Mouse (Mus musculus) adipocyte (in vitro differentiated cells): ENCODE measurements around the gene Ern1.
A peak's percentile ranks its signal among the peaks of the same experiment; 100 is the strongest.
"Not testable (repeated sequence)": the region's sequence is repeated elsewhere in the genome, so short reads cannot be mapped to it uniquely, and the experiment has no call there.

Experiments used
- DNase-seq: peaks from one replicate; pipeline ENCODE4 v3.0.0-alpha.2; 2016; ENCODE audit warnings: low spot score

The Ern1 gene

DNA sequence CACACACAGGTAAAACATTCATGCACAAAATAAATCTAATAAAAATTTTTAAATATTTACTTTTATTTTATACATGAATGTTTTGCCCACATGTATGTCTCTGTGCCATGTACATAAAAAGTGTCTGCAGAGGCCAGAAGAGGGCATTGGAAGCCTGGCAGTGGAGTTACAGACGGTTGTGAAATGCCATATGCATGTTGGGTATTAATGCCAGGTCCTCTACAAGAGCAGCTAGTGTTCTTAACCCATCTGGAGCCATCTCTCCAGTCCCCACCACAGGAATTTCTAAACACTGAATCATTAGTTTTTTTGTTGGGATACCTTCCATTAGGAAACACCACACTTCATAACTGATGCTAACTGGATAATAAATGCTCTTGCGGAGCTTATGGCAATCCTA lies 50.1 kb downstream of the Ern1 start:
- peak; percentile 61 for DNase-seq

DNA sequence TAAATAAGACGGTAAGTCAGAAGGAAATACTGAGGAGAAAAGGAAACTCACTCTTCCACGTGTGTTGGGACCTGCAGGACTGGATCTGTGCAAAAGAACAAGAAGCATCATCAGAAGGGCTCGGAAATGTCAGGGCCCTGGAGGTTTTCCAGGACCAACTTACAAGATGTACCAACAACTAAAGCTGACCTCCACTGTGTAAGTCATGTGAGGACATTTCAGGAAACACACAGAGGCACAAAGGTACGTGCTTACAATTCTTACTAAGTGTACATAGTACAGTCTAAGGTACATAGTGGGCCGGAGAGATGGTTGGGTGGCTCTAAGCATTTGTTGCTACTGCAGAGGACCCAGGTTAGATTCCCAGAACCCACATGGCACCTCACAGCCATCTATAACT lies 50.6 kb downstream of the Ern1 start:
- no peak for DNase-seq

DNA sequence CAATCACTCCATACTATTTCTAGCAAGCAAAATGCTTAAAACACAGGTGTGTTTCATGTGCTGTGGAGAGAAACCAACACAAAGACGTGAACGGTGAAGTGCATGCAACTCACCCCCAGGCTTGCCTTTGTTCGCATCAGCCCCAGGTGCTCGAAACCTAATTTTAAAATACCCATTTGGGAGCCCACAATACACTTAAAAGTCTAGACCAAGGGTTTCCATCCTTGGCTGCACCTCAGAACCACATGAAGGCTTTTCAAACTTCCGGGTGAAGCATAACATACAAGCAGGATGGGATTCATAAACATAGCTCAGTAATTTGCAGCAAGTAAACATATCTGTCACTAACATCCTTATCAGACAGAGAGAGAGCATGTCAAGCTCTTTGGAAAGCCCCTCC lies 57.3 kb downstream of the Ern1 start:
- DNase-seq: no peak

DNA sequence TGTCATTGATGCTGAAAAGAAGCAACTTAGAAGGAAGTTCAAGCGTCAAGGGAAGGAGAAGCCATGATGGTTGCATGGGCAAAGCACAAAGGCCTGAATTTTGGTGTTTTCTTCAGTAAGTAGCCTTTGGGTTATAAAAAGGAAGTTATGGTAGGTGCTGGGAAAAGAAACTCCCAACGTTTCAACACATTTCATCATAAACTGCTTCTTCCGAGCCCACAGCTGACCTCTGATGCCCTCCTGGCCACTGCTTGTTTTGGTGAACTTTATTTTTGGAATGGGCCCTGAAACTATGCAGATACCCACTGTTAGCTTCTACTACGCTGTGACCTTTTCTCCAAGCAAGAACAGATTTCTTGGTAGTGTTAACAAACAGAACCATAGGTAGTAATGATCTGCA lies 58.0 kb downstream of the Ern1 start:
- DNase-seq: peak; percentile 62

DNA sequence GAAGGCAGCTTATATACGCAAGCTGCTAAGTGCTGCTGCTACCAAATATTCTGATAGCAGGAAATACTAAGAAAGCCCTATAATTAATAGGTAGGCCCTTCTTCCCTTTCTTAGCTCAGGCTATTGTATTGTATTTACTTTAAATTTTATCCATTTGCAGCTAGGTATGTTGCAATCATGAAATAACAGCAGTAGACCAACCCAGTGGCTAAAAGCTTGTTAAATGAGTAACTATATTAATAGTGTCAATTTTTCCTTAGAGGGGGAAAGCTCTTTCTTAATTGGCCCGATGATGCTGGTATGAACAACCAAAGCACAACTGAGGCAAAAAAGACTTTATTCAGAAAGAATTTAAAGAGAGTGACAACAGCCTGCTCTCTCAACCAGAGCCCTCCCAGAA lies 59.1 kb downstream of the Ern1 start:
- DNase-seq: no peak

DNA sequence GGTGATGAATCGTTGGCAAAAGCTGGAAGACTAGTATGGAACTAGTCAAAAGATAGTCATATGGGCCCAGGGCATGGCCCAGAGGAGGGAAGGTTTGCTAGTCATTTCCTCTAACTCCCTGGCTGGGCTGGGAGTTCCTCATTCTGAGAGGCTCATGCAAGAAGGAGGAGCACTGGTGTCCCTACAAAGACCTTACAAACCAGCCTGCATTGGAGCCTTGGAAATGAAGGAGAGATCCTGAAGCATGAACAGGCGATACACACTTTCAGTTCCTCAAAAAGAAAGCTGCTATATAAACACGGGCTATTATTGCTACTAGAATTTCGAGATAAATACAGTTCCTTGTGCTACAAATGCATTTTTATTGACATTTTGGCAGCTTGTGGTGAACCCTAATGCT lies 59.5 kb downstream of the Ern1 start:
- DNase-seq: no peak

DNA sequence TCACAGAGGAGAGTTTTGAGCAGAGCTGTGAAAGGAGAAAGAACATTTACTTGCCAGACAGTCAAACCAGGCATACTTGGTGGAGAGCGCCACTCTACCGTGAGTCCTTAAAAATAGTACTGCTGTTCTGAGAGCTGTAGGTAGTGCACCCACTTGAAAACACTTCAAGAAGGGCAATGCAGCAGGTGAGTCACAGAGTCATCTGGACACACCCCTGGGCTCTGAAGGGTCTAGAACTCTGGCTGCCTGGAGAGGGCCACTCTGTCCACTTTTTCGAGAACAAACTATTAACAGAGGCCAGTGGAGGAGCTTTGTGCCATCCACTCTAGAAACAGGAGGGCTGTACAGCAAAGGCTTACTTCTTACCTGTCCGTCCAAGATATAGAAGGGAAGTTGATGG lies 61.2 kb downstream of the Ern1 start:
- DNase-seq: no peak

DNA sequence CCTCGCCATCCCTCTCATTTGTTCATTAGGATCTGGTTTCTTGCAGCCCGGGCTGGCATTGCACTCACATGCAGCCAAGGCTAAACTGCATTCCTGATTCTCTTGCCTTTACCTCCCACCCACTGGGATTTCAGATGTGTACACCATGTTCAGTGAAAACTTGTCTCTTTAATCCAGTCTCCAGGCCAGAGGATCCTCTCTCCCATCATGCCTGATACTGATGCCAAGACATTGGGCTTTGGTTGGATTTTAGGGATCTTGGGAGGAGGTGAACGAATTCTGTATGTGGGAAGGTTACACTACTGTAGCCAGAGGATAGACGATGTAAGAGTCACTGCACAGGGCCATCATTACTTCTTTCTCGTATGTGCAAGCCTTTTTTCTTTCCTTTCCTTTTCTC lies 62.5 kb downstream of the Ern1 start:
- no peak for DNase-seq

DNA sequence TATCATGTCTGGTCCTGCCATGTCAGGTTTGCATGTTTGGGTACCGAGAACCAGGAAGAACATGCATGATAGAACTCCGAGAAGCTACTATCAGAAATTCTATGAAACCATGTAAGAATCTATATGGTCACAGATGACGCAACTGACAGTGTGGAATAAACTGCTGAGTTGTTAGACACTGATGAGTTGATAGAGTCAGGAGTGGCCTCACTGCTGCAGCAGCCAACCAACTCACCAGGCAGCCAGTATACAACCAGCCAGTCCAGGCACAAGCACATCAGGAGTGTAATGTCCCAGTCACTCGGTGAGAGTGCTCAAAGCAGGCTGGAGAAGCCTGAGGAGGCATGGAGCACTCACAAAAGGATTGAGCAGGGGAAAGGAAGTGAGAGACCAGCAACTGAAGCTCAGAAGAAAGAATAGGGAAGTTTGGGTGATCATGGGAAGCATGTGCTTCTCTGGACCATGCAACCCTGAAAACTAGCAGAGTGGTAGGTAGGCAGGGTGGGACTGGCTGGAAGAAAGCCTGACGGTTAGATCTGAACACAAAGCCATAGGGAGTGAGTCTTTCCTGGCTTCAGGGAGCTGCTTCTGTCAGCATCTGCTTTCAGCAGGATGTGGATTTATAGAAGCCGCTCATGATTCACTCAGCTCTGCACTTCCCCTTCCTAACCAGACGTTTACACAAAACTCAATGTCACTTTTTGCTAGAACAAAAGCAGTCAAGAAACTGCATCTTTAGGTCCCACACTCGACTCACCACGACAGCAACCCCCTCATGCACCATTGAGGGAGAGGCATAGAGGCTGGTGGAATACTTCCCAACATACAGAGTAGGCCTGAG lies 68.2 kb downstream of the Ern1 start:
- DNase-seq: no peak

DNA sequence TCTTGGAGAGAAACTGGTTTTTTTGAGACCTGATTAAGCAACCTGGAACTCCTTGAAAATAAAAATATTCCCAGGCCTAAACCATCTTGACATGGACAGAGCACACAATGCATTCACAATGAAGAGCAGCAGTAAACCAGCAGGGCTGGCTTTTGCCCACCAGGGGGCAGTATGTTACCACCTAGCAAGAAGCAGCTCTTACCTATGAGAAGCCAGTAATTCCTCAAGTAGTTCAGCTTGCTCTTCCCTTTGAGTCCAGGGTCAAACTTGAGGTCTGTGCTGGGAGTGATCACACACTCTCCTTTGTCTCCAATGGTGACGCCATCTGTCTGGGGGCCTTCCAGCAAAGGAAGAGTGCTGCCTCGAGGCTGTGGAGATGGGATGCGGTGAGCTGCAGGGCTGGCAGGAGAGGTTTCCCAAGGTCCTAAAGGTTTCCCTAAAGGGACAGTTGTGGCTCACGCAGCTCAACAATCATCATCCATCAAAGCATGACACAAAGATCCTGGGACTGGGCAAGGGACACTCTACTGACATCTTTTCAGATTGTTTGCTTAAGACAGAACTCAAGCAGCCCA lies 68.9 kb downstream of the Ern1 start:
- DNase-seq: peak; percentile 91

DNA sequence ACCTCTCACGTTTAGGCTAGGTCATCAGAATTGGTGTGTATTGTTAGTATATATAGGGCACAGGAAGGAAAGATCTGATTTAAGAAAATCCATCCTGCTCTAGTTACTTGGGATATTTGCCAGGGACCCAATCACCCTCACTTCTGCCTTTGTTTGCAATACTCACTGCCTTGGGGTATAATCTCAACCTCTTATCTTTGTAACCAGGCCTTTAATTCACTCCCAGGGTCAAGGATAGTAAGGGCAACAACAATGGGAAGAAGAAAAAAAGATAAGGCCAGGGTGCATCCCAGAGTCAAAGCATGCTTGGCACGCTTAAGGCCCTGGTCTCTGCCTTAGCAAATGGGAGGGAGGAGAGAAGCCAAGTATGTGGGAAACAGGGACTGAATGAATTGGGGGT lies 69.8 kb downstream of the Ern1 start:
- no peak for DNase-seq

DNA sequence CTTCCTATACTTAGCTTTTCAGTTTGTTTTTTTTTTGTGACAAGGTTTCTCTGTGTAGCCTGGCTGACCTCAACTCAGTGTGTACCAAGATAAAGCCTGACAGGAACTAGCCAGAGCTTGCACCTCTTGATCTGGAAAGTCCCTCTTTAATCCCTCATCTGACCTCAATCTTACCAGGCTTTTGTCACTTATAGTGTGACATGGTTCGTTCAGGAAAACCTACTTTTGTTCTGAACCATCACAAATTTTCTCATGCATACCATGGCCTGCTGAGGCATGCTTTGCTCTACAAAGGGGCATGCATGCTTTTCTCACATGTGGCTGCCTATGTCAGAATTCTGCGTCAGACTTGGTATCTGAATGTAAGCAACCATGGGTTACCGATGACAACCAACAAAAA lies 71.3 kb downstream of the Ern1 start:
- no peak for DNase-seq

DNA sequence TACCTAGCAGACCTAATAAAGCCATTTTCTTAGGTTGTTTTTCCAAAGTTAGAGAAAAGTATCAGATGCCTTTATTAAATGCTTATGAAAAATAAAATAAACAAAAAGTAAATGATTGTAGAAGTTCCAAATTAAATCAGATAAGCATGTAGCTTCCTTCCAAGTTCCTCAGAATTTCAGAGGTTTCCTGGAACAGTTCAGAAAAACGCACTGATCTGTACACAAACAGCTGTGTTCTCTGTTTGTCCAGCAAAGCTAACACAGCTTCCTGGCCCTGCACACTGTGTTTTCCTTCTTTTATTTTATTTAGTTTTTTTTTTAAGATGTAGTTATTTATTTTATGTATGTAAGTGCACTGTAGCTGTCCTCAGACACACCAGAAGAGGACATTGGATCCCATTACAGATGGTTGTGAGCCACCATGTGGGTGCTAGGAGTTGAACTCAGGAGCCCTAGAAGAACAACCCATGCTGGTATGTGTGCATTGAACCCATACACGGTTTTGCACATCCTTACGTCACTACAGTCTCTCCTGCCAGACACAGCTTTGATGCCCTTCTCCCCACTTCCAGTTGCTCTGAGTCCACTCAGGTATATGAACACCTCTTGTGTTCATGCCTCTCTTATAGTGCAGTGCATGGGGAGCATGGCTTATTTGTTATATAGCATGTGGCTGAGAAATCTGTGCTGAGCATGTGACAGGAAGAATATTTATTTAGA lies 74.9 kb downstream of the Ern1 start:
- DNase-seq: no peak

DNA sequence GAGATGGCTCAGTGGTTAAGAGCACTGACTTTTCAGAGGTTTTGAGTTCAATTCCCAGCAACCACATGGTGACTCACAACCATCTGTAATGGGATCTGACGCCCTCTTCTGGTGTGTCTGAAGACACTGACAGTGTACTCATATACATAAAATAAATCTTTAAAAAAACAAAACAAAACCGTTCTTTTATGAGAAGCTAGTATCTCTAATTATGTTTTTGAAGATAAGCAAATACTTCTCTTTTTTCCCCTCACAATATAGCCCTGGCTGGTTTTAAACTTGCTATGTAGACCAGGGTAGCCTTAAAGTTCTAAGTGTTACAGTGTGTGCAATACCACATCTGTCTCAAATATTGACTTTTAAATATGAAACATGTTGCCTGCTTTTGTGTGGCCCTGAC lies 76.5 kb downstream of the Ern1 start:
- no peak for DNase-seq

DNA sequence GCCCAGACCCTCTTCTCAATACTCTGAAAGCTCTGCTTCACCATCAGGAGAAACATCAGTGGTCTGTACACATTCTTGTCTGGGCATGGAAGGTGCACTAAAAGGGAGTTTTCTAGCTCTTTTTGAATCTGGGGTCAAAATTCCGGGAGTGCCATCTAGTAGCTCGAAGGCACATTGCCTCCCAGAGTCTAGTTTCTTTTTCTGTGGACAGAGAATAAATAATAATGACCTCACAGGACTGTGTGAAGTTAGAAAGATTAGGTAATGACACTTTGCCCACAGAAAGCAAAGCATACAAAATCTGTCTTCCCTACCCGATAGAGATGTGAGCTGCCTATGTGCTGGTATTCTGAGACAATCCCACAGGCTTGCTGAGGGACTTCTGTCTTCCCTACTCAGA lies 77.1 kb downstream of the Ern1 start:
- peak; percentile 10 for DNase-seq

DNA sequence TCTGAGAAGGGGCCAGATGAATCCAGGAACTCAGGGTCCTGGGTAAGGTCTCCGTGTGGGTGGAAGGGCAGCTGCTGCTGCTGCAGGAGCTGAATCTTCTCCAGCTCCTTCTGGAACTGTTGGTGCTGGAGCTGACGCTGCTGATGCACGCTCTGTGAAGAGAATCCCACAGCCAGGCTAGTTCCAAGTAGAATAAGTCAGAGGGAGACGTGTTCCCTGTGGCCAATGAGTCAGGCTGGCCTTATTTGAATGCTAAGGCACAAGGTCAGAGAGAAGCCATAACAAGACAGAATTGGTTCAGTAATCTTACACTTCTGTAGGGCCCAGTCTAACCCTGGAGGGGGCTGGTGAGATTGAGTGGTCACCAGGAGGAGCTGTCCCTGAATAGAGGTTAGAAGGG lies 77.6 kb downstream of the Ern1 start:
- DNase-seq: no peak

DNA sequence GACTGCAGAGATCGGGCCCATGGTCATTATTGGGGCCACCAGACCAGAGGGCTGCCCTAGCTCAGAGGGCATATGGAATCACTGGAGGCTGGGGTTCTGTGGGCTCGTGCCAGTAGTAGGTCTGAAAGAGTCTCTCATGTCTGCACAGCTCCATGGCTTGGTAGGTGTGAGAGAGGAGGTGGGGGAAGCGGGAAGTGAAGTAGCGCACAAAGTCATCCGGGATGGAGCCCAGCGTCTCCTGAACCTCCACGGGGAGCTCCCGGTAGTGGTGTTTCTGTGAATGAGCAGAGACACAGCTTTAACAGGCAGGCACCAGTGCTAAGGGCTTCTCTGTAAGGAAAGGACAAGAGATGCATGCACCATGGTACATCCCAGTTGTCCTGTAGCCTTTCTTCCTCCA lies 89.2 kb downstream of the Ern1 start:
- DNase-seq: no peak

DNA sequence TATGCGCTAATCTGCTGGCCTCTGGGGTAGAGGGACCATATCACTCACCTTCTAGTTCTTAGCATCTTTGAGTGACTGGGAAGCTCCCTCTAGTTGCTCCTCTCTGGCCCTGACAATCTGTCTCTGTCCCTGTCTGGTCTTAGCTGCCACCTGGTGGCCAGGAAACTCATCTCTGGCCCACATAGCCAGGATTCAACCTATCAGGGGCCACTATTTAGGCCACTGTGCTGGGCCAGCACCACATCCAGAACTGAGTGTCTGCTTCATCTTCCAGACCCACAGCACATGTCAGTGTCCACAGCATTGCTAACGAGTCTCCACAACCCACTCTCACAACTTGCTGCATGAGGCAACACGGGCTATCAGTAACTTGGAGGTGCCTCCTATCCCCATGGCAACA lies 90.0 kb downstream of the Ern1 start:
- DNase-seq: peak; percentile 7

DNA sequence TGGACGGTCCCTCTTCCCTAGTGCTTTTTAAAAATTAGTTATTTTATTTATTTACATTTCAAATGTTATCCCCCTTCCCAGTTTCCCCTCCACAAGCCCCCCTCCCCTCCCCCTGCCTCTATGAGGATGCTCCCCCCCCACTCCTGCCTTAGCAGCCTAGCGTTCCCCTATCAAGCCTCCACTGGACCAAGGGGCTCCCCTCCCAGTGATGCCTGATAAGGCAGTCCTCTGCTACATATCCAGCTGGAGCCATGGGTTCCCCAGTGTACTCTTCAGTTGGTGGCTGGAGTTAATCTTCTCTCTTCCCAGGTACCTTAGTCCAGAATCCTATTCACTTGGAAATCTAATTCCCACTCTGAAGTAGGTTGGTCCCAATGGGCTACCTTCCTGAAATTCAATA lies 93.6 kb downstream of the Ern1 start:
- not testable (repeated sequence) for DNase-seq

DNA sequence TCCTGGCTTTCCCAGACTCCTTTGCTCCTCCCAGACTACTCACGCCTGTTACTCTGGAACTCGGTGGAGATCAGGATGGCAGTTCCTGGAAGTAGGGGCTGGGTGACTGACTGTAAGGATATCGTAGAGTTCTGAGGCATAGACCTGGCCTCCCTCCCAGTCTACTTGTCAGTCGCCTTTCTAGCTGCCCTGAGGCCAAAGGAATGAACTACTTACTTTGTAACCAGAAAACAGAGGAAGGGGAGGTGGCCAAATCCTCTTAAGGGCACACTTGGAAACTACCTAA lies 94.4 kb downstream of the Ern1 start:
- no peak for DNase-seq

DNA sequence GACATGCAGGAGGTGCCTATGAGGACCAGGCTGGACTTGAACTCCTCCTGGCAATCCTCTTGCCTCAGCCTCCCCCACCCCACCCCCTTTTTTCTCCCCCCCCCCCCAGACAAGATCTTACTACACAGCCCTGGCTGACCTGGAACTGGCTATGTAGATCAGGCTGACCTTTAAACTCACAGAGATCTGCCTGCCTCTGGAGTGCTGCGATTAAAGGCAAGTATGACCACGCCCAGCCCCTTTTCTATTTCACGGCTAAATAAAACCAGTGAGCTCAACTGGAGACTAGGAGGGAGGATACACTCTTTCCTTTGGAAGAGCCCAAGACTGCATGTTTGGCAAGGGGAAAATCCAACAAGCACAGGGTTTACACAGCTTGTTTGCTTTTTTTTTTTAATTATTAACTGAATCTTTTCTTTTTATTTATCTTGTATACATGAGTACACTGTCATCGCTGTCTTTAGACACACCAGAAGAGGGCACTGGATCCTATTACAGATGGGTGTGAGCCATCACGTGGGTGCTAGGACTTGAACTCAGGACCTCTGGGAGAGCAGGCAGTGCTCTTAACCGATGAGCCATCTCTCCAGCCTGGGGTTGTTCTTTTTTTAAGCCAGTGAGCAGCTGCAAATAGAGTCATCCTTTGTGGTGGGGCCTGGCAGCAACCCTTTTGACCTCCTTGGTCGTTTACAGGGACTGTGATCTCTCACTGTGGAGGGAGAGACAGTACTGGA lies 94.9 kb downstream of the Ern1 start:
- no peak for DNase-seq

DNA sequence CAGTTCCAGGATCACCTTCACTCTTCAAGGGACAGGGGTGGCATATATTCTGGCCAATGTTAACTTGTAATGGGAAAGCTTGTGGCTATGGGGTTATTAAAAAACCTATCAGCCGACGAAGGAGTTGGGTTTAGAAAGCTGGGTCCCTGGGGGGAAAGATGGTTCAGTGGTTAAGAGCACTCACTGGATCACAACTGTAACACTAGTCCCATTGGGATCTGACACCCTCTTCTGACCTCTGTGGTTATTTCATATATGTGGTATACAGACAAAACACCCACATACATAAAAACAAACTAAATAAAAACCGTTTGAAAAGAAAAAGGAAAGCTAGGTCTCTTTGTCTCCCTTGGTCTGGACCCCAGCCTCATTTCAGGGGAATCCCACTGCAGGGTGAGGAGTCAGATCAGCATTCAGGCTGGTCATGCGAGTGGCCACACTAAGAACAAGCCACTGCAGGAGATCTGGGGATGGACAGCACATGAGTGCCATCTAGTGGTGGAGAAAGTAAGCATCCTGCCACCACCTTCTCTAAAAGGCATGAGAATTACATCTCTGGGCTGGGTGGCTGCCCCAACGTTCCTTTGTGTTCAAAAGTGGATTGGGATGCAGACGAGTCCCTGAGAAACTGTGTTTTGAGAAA lies 96.0 kb downstream of the Ern1 start:
- DNase-seq: peak; percentile 83
